Mouse (Mus musculus) thymus, postnatal 14 days (tissue): ENCODE measurements at regions not wholly inside any gene's neighbourhood (a gene's known extent, or its start where the extent isn't known, plus 50 kb on each side); places are given as distances from the start of the nearest gene placed in this dataset.

Experiments used
- DNase-seq: peaks from one replicate; pipeline ENCODE4 v3.0.0; 2021

DNA sequence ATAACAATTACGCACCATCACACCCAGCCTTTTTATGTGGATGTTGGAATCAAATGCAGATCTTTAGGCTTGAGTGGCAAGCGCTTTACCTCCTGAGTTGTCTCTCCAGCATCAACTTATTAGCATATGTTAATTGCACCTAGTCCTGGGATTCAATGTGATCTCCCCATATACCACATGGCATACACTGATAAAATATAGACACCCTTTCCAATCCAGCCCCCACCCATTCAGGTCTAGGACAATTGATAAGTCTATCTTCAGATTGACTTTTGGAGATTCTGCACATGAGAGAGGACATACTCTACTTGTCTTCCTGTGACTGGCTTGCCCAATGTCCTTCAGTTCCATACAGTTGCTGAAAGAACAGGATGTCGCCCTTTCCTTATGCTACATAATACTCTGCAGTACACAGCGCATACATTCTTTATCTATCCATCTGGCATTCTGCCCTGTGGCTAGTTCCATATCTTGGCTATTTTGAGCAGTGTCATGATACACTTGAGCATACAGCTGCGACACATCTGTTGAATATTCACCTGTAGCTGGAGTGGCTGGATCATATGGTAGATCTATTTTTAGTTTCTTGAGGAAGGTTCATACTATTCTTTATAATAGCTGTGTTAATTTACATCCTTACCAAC, 120.3 kb downstream of the Gsdmc2 start:
- DNase-seq, result no peak

DNA sequence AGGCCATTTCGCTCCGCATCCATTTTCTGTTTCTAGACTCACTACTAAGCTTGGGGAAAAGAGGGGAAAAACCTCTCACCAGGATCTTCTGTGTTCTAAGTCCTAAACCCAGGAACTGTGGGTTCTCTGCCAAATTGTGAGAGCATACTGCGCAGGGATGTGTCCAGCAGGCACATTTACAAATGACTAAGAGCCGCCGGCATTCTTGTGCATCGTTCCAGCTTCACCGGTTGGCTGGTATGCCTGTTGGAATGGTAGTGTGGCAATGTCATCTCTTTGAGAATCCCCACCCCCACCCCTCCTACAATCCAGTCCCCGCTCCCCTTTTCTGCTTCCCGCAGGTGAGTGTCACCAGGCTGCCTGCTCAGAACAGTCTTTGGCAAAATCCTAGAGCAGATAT, 122.0 kb downstream of the Gsdmc2 start:
- DNase-seq, result no peak

DNA sequence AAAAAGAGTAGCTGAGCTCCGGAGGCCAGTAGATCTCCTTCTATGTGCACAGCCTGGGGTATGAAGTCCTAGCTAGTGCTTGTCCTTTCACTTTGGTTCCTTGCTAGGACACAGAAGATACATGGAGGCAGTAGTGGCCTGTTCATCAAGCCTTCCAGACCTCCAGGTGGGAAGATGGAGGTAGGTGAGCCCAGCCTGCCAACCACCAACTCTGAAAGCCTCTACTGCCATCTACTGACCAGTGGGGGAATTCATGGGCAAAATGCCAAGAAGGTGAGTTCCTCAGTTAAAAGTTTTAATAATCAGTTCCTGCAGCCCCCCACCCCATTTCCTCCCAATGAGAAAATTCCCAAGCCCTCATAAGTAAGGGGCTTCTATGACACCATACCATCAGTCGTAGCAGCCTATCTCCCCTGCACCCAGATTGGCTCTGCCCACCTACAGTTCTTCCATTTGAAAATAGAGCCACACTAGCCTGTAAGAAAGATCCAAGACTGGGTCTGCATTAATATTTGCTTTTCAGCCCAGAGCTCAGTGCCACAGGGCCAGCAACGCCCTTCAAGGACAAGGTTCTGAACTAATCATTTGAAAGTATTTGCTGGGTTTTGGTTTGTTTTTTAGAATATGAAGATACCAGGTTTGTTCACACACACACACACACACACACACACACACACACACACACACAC, 123.2 kb downstream of the Gsdmc2 start:
- peak; percentile 64 for DNase-seq

DNA sequence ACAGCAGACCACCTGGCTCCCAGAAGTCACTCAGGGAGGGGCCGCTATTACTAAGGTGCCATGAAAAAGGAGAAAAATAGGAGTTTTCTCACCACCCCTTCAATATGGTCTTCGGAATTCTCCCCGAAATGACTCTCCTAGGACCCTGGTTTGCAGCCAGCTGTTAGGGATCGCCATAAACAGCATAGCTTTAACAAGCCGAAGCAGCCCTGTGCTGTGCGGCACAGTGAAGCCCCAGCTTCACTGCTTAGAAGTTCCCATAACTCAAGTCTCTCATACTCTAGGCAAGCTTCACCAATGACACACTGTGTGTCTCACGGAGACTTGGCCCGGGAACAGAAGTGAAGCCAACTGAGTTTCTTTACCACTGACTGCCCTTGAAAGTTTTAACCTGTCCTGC, 127.2 kb downstream of the Gsdmc2 start:
- no peak for DNase-seq

DNA sequence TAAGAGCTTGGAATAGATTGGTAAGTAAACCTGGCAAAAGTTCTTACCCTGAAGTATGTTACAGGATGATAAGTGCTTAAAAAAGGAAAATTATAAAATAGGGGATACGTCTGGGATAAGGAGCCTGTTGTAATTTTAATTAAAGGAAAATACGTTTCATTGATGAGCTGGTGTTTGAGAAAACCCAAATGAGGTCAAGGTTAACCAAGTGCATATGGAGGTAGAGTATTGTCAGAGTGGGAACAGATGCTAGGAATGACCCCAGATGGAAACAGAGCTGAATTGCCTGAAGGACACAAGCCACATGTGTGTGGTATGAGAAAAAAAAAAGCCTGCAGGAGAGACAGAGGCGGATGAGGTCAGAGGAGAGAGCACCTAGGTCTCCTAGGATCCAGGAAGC, 131.3 kb downstream of the Gsdmc2 start:
- no peak for DNase-seq

DNA sequence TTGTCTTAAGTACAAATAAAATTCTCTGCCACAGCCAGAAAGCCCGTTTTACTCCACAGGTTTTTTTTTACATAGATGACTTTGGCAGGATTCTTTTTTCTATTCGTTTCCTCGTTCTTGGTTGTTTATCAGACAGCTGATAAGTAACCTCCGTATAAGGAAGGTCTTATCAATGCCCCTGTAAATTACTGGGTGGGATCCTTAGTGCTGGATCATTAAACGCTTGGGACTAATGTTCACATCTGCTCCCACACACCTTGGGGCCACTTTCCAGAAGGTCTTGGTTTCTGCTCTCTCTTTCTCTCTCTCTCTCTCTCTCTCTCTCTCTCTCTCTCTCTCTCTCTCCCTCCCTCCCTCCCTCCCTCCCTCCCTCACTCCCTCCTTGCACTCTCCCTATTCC, 134.6 kb downstream of the Gsdmc2 start:
- no peak for DNase-seq

DNA sequence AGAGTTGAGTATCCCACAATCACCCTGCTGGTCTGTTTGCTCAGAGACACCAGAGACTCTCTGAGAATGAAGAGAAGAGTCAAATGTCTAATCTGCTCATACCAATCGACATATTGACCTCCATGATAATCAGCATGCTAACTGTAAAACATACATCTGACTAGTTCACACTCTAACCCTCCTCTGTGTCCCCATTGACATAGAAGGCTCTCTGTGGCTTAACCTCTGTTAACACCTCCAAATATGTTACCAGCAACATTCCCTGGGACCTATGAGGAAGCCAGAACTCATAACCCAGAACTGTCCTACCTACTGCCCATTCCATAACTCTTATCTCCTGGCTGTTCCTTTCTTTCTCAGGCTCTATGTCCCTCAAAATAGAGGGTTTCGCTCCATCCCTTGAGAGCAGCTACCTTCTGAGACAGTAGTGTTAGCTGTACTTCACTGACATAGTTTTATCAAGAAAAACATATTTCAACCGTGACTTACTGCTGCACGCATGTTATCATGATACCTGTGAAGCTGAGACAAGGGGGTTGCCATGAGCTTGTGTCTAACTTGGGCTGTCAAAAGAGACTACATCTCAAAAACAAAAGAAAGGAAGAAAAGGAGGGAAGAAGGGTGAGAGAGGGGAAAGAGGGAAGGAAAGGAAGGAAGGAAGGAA, 135.6 kb downstream of the Gsdmc2 start:
- DNase-seq, result no peak

DNA sequence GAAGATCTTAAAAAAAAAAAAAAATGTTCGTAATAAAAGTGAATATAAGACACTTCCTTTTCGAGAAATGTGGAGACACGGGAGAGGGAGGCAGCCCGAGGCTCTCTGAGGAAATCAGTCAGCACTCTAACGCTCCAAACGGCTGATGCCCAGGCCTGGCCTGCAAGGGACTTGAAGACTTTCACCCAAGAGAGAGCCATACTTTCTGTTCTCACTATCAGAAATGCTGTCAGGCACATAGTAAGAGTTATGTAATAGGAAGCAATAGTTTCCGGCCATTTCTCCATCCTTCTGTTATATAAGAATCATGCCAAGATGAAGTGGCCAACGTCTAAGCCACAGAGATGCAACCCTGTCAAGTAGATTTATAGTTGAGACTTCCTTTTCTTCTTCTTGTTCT, 140.3 kb downstream of the Gsdmc2 start:
- DNase-seq, result no peak

DNA sequence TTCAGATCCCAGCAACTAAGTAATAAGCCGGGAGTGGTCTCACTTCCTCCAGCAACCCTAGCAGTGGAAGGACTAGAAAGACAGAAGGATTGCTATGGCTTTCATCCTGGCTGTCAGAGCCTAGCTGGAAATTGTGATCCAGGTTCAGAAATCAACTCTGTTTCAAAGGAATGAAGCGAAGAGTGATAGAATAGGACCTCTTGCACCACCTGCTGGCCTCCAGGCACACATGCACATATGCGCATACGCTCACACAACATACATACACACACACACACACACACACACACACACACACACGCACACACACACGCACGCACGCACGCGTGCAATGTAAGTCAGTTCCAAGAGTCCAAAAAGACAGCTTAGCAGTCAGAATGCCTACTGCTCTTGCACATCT, 147.1 kb downstream of the Gsdmc2 start:
- no peak for DNase-seq

DNA sequence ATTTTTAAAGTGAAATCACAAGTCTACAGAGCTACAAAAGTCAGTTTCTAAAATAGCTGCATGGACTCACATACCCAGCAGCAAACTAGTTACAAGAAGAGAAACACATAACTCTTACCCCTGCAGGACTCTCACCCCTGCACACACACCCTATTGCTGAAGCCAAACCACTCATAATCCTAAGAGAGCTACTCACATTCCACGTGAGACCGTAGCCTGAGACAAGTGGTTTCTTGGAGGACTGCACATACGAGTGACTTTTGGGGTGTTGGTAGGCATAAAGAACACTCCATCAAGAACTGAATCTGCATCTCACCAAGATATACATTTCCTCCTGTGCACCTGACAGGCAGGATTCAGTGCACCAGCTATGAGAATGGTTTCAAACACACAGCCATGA, 150.8 kb downstream of the Gsdmc2 start:
- DNase-seq, result no peak

DNA sequence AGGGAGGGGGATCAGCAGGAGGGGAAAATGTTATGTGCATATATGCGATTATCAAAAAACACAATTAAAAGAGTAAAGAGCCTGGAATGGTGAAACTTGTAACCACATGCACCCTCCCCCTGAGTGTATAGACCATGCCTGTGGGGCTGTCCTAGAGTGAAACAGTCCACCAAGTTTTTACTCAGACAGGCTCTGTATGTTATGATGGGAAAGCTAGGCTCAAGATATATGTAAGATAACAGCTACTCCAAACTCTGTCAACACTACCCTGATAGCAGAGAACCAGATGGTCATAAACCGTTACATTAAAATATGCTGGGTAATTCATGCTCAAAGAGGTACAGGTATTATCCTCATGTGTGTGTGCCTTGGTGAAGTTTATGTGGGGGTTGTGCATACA, 151.4 kb downstream of the Gsdmc2 start:
- no peak for DNase-seq

DNA sequence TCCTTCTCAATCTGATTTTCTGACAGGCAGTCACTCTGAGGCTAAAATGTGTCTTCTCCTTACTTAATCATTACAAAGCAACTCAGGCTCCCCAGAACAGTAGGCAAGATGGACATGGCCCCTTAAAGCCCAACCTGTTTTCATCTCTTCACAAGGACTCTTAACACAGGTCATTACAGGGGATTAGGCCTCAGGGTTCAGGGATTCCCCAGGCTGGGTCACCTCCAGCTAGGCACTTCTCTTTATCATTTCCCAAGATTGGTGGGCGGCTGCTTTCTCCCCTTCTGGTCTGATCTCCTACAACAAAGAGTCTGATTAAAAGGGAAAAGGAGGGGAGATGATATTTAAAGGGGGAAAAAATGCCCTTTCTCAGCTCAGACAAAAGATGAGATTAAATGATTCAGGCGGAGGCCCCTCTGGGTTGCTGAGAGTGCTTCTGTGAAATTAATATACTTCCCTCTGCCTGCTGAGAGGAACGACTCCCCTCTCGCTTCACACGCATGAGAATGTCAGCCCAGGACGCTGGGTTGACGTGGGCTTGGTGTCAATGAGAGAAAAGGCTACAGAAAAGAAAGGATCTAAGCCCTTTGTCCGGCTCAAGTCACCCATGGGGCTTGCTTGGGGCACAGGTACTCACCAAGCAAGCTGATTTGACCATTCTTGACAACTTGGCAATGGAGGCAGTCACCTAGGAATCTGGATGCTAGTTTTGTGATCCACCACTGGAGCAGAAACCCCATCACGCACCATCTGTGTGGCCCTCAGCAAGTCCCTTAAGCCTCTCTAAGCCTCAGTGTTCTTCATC, 152.3 kb downstream of the Gsdmc2 start:
- no peak for DNase-seq

DNA sequence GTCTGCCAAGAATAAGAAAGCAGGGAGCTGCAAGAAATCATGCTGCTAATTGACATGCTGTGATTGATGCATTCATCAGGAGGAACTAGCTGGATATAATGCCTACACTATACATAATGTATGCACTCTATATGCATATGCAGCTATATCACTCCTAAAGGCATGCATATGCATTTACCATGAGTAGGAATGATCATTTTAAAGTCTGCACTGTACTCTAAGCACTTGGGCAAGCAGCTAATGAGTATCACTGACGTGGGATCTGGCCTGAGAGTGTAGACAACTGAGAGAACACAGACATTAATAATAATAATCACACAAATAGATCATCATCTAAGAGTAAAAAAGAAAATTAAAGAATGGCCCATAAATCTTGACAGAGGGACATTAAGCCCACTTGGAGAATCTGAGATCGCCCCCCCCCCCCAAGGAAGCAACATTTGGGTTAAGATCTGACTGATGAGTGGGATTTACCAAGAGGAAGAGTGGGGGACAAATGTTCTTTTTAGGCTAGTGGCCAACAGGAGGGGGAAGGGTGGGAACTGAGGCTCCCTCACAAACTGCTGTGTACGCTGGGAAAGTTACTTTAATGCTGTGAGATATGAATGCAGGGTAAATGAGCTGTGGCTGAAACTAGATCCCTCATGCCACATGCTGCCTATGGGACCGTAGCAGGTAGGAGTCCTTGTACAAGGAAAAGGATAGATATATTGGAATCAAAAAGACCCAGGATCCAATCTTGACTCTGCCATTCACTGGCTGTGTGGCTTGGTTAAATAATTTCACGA, 155.0 kb downstream of the Gsdmc2 start:
- no peak for DNase-seq

DNA sequence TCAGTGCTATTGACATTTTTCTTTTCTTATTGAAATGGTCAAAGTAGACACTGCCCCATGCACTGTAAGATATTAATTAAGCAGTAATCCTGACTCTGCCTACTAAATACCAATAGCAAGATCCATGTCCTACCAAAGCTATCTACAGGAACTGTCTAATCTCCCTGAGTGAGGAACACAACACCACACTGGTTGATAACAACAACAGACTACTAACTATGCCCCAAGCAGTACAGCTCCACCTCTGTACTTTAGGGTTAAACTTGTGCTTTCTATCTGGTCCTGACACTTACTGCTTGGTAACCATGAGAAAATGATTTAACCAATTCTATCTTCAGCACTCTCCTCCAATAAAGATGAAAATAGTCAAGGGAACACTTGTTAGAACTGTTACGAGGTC, 157.1 kb downstream of the Gsdmc2 start:
- no peak for DNase-seq

DNA sequence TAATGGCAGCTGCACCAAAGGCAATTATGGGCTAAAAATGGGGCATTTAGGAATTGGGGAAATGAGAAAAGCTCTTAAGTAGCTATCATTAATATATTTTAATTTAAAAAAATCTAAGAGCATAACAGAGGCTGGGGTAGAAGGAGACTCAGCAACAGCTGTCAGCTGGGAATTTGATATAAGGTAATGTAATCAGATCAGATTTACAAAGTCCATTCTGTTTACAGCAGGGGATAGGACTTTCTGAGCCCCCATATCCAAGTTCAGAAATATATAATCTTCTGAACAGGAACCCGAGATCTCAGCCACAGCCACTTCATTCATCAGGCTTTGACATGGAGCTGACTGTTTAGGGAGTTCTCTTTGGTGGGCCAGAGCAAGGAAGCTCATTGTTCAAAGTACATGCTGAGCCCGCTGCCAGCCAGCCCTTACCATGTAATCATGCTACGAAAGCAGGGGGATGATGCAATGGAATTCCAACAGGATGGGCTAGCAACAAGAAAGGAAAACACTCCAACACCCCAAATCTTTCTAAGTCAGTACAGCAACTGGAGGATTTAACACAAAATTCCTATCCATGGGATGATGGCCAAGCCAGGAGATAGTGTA, 157.9 kb downstream of the Gsdmc2 start:
- DNase-seq, result no peak

DNA sequence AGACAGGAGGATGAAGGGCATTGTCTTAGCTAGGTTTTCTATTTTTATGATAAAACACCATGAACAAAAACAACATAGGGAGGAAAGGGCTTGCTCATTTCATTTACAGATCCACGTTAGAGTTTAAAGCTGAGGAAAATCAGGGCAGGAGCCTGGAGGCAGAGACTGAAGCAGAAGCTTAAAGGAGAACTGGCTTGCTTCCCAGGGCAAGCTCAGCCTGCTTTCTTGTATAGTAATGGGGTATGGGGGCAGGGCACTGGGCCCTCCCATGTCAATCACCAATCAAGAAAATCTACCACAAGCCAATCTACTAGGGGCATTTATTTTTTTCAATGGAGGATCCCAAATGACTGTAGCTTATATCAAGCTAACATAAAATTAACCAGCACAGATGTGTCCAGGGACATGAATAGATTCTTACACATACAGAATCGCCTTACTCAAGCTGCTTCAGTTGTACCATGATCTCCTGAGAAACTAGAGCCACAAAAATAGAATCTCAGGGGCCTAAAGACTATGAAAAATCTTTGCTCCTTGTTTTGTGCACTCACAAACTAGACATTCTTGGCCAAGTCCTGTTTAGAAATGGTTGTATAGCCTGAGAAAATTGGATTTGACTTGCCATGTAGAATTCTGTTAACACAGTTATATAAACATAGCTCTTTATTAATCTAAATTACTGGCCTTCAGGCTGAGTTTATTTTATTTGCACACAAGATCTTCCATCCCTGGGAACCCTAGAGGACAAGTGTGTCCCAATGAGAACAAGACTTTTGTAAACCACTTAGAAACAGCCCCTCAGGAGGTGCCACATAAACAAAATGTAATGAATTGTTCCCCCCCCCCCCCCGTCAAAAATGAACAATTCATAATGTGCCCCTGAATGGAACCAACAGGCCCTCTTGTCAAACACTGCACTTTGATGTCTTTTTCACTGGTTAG, 164.7 kb downstream of the Gsdmc2 start:
- DNase-seq, result no peak

DNA sequence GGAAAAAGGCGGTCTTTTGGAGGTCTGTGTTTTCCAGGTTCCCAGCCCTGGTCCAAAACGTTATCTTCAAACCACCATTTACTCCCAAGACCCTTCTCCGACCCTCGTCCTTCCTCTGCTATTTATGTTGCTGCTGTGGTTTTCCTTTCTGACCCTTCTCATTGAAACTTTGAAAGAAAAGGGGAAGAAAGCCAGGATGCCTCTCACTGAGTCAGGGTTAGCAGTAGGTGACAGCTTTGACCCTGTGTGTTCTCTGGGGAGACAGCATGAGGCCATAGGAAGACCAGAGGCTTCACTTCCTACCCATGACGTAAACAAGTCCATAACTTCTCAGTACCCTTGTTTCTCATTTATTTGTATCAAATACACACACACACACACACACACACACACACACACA, 166.1 kb downstream of the Gsdmc2 start:
- no peak for DNase-seq

DNA sequence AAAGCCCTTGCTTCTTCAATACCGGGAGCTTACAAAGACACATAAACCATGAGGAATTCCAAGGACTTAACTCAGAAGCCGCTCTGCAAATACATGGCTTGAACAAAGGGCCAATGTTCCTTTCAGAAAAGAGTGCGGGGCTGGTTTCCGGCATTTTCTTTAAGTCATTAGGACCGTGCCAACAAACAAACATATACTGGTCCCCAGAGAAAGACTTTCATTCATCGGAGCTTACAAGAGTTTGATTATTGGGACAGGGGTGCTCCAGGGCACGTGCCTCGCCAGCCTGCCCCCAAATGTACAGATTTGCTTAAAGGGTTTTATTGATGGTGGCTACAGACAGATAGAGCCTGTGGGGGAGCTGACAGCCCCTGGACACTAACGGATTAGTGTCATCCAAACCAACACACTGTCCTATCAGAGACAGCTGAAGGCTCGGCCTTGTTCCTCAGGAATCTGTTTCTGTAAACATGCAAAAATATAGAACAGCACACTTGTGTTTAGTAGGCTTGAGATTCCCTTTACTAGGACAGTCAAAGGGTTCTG, 169.4 kb downstream of the Gsdmc2 start:
- no peak for DNase-seq

DNA sequence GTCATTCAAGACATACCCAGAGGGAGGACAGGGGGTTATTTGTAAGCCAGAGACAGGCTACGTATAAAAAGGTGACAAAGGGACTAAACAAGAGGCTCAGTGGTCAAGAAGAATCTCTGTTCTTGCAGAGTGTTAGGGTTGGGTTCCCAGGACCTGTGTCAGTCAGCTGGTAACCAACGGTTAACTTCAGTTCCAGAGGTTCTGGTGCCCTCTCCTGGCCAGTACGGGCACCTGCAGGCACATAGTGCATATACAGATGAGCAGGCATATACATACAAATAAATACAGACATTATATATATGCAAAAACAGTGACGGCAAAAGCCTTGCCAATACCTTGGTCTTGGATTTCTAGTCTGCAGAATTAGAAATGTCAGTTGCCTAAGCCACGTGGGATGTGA, 170.6 kb downstream of the Gsdmc2 start:
- DNase-seq, result no peak

DNA sequence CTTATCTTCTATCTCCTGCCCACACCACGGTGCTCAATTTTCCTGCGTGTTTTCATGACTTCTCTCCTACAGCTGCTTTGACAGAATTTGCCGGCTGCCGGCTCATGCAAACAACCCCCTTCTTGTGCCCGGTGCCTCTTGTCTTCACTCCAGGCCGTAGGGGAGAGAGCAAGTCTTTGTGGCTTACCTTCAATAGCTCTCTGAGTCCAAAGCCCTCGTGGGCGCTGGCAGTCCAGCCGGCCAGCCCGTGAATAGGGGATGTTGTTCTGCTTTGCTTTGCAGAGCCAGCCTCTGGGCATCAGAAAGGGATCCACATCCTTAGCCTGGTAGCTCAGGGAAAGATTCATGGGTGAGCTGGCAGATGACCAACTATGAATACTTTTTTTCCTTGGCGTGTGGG, 173.9 kb downstream of the Gsdmc2 start:
- no peak for DNase-seq

DNA sequence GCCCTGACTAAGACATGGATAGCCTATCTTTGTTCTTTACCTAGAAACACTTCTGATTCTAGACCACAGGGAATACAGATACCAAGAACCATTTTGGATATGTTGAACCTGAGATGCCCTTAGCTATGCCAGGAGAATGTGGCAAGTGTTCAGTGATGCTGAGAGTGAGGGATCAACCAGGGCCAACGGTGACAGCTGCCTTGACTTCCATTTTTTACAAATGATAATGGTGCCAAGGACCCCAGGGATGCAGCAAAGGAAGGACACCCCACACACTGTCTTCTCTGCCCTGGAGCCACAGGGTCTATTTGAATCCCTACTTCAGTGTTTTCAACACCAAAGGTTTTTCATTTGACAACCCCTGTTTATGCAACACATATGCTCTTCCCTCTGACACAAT, 174.4 kb downstream of the Gsdmc2 start:
- no peak for DNase-seq
